20 mouse cellular contexts compared by ENCODE assay signal in the genomic region with DNA sequence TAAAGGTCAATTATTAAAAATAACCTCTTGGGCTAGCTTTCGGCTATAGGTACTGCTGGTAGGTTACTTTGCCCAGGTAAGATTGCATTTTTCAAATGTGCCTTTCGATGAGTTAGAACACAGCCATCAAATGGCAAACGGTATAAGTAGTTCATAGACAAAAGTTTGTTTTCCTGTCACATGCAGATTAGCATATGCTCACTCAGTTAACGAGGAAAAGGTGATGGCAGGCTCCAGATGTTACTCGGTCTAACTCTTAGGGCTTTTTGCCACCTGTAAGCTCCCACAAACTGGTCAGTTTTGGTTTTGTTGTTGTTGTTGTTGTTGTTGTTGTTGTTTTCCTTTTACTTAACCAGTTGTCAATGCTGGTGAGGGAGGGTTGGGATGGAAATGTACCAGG.
"Had no signal": no experiment of that assay in that cellular context is flagged by ENCODE, and none has a peak within 500 bp of the region (broad histone marks: within the 10 kb centered on the region; RNA-seq: fewer than 3 reads in every experiment).

No protein-coding gene starts in this region.

- DNase-seq: kidney, adult 18-20 months; kidney, adult 9 months; kidney, postnatal 14 days; kidney, postnatal 4 days; liver; lung, adult 18-20 months; lung, postnatal 10 days; lung, postnatal 36 days; midbrain, embryonic 14.5 days; retina, postnatal 1 day; right cerebral cortex, postnatal 25 days; spleen, adult 18-20 months had no signal

- ATAC-seq: liver, embryonic 12.5 days had no signal

- H3K4me3 ChIP-seq: limb, embryonic 10.5 days; limb, embryonic 13.5 days; liver, embryonic 12.5 days; liver, embryonic 15.5 days; lung, embryonic 15.5 days; megakaryocyte, embryonic 14.5 days; neural tube, embryonic 13.5 days had no signal

- H3K27me3 ChIP-seq: limb, embryonic 13.5 days; liver, embryonic 12.5 days; liver, embryonic 15.5 days; lung, embryonic 15.5 days; megakaryocyte, embryonic 14.5 days; neural tube, embryonic 13.5 days had no signal

- H3K9ac ChIP-seq: limb, embryonic 13.5 days; liver, embryonic 12.5 days; liver, embryonic 15.5 days; lung, embryonic 15.5 days; neural tube, embryonic 13.5 days had no signal

- H3K27ac ChIP-seq: limb, embryonic 10.5 days; limb, embryonic 13.5 days; liver, embryonic 12.5 days; liver, embryonic 15.5 days; lung, embryonic 15.5 days; neural tube, embryonic 13.5 days had no signal

- H3K9me3 ChIP-seq: limb, embryonic 10.5 days; limb, embryonic 13.5 days; liver, embryonic 12.5 days; liver, embryonic 15.5 days; lung, embryonic 15.5 days; megakaryocyte, embryonic 14.5 days; neural tube, embryonic 13.5 days had no signal

- H3K4me2 ChIP-seq: limb, embryonic 13.5 days; liver, embryonic 12.5 days; liver, embryonic 15.5 days; lung, embryonic 15.5 days; midbrain, embryonic 11.5 days; neural tube, embryonic 13.5 days had no signal

- H3K4me1 ChIP-seq: limb, embryonic 10.5 days; liver, embryonic 12.5 days; liver, embryonic 15.5 days; neural tube, embryonic 13.5 days had no signal
